Mouse (Mus musculus) hindbrain, embryonic 14.5 days (tissue): ENCODE results near the gene Slc10a7. TPM values are rescaled to one million over a fixed set of nuclear protein-coding genes. Genes with fewer than 3 reads are reported as not detected.

Experiments used
- ATAC-seq: fragments of 200-750 bp; cut with Nextera tagmentation; 2 replicates; pipeline ENCODE4 v1.8.0; 2017; ENCODE audit warnings: moderate number of reproducible peaks, mild to moderate bottlenecking, moderate TSS enrichment, moderate library complexity; ENCODE audit not compliant: low FRiP score
- DNase-seq: peaks from one replicate; pipeline ENCODE4 v3.0.0-alpha.2; 2015; ENCODE audit warnings: low spot score
- H3K27ac ChIP-seq: fragments of 300-500 bp; sonication (generic); 2 replicates; pipeline ENCODE4 v1.5.1; 2014; ENCODE audit warnings: mild to moderate bottlenecking, moderate library complexity
- H3K27me3 ChIP-seq: fragments of 300-500 bp; sonication (generic); 2 replicates; pipeline ENCODE4 v1.6.1; 2014; ENCODE audit warnings: mild to moderate bottlenecking, low read length, mixed read lengths; ENCODE audit not compliant: control insufficient read depth, insufficient read depth
- H3K36me3 ChIP-seq: fragments of 300-500 bp; sonication (generic); replicated peaks from 2 replicates; pipeline ENCODE4 v1.6.1; 2014; ENCODE audit not compliant: control insufficient read depth, insufficient read depth
- H3K4me1 ChIP-seq: fragments of 300-500 bp; sonication (generic); replicated peaks from 2 replicates; pipeline ENCODE4 v1.6.1; 2014; ENCODE audit warnings: antibody characterized with exemption, low read length, mixed read lengths; ENCODE audit not compliant: control insufficient read depth, insufficient read depth
- H3K4me2 ChIP-seq: fragments of 300-500 bp; sonication (generic); replicated peaks from 2 replicates; pipeline ENCODE4 v1.6.1; 2014; ENCODE audit warnings: mild to moderate bottlenecking, moderate library complexity
- H3K4me3 ChIP-seq: fragments of 300-500 bp; sonication (generic); replicated peaks from 2 replicates; pipeline ENCODE4 v1.5.1; 2014; ENCODE audit warnings: mild to moderate bottlenecking, low read length
- H3K9ac ChIP-seq: fragments of 300-500 bp; sonication (generic); 2 replicates; pipeline ENCODE4 v1.6.1; 2014
- H3K9me3 ChIP-seq: fragments of 300-500 bp; sonication (generic); 2 replicates; pipeline ENCODE4 v1.6.1; 2016; ENCODE audit warnings: low read length; ENCODE audit not compliant: control insufficient read depth
- WGBS: fragments of 180-500 bp; shearing (Covaris S2); extraction: QIAGEN DNeasy Blood & Tissue Kit; methylation state at CpG from one replicate; pipeline ENCODE4 v1.1.7; 2014; 5-methylcytosine and 5-hydroxymethylcytosine counted together
- polyA plus RNA-seq: library from polyadenylated mRNA; unstranded; fragments of >200 nt; fragmentation: Nextera tagmentation; extraction: Ambion mirVana; gene quantifications from 2 replicates; pipeline ENCODE4 v1.2.1, GENCODE M21; 2014

The Slc10a7 gene
- polyA plus RNA-seq, 1 experiment from 2014 or later, result 6.4 TPM

- WGBS, result 60% methylated on average over 8 of the region's 8 CpGs
- DNase-seq (no peak), ATAC-seq (no peak)
- H3K9me3 ChIP-seq, result peaks cover 5% of the 10 kb centered on the region; the same call in 1 of the 2 replicates
- no peak overlapping the region for H3K9ac ChIP-seq
- no peaks in the 10 kb centered on the region for H3K27me3 ChIP-seq
- H3K4me3 ChIP-seq, result no peak overlapping the region
- no peaks in the 10 kb centered on the region for H3K36me3 ChIP-seq
- H3K4me1 ChIP-seq, result no peaks in the 10 kb centered on the region
- H3K4me2 ChIP-seq, result no peak overlapping the region
- H3K27ac ChIP-seq, result no peak overlapping the region
Measured at GRCm38 (mm10) chr8:78647000-78647656, 138.0 kb downstream of the Slc10a7 start.

GRCm38 (mm10) chr8:78647846-78648245 lies 138.7 kb downstream of the Slc10a7 start:
- 75% methylated on average over 4 of the region's 4 CpGs for WGBS
- Histone ChIP-seq H3K9me3 (peaks cover 5% of the 10 kb centered on the region; the same call in 1 of the 2 replicates), H3K36me3 (no peaks in the 10 kb centered on the region), H3K9ac (no peak overlapping the region), H3K4me2 (no peak overlapping the region), H3K27ac (no peak overlapping the region), H3K4me1 (no peaks in the 10 kb centered on the region), H3K27me3 (no peaks in the 10 kb centered on the region), H3K4me3 (no peak overlapping the region)
- DNase-seq, result no peak
- ATAC-seq, result no peak

GRCm38 (mm10) chr8:78648918-78649317 lies 139.8 kb downstream of the Slc10a7 start:
- Histone ChIP-seq H3K36me3 (no peaks in the 10 kb centered on the region), H3K4me3 (no peak overlapping the region), H3K9ac (no peak overlapping the region), H3K4me2 (no peak overlapping the region), H3K9me3 (peaks cover 5% of the 10 kb centered on the region; the same call in 1 of the 2 replicates), H3K27ac (no peak overlapping the region), H3K27me3 (no peaks in the 10 kb centered on the region), H3K4me1 (no peaks in the 10 kb centered on the region)
- DNase-seq (peak; percentile 78), ATAC-seq (no peak)
- 52% methylated on average over 7 of the region's 7 CpGs for WGBS

GRCm38 (mm10) chr8:78651670-78652069 lies 142.5 kb downstream of the Slc10a7 start:
- ATAC-seq, result no peak
- H3K27ac ChIP-seq, result no peak overlapping the region
- H3K4me2 ChIP-seq, result no peak overlapping the region
- H3K9me3 ChIP-seq, result no peaks in the 10 kb centered on the region
- H3K4me1 ChIP-seq, result no peaks in the 10 kb centered on the region
- no peak overlapping the region for H3K9ac ChIP-seq
- no peaks in the 10 kb centered on the region for H3K36me3 ChIP-seq
- H3K27me3 ChIP-seq, result no peaks in the 10 kb centered on the region
- no peak overlapping the region for H3K4me3 ChIP-seq
- 80% methylated on average over 3 of the region's 3 CpGs for WGBS
- no peak for DNase-seq

GRCm38 (mm10) chr8:78655351-78656045 lies 146.4 kb downstream of the Slc10a7 start:
- Histone ChIP-seq H3K27ac (no peak overlapping the region), H3K4me1 (no peaks in the 10 kb centered on the region), H3K4me2 (no peak overlapping the region), H3K27me3 (no peaks in the 10 kb centered on the region), H3K4me3 (no peak overlapping the region), H3K9ac (no peak overlapping the region), H3K36me3 (no peaks in the 10 kb centered on the region), H3K9me3 (no peaks in the 10 kb centered on the region)
- 13% methylated on average over 1 of the region's 1 CpGs for WGBS
- no peak for DNase-seq
- ATAC-seq, result no peak

- ATAC-seq, result no peak
- Histone ChIP-seq H3K9ac (no peak overlapping the region), H3K27ac (no peak overlapping the region), H3K4me3 (no peak overlapping the region), H3K9me3 (no peaks in the 10 kb centered on the region), H3K27me3 (no peaks in the 10 kb centered on the region), H3K4me2 (no peak overlapping the region), H3K4me1 (no peaks in the 10 kb centered on the region), H3K36me3 (no peaks in the 10 kb centered on the region)
- WGBS, result 89% methylated on average over 10 of the region's 10 CpGs
- no peak for DNase-seq
Measured at GRCm38 (mm10) chr8:78656700-78657370, 147.7 kb downstream of the Slc10a7 start.

- no peak overlapping the region for H3K4me2 ChIP-seq
- no peak for DNase-seq
- H3K9me3 ChIP-seq, result no peaks in the 10 kb centered on the region
- no peak for ATAC-seq
- no peaks in the 10 kb centered on the region for H3K4me1 ChIP-seq
- H3K27me3 ChIP-seq, result no peaks in the 10 kb centered on the region
- H3K27ac ChIP-seq, result no peak overlapping the region
- H3K4me3 ChIP-seq, result no peak overlapping the region
- no peak overlapping the region for H3K9ac ChIP-seq
- WGBS, result 62% methylated on average over 5 of the region's 5 CpGs
- H3K36me3 ChIP-seq, result no peaks in the 10 kb centered on the region
Measured at GRCm38 (mm10) chr8:78658172-78658571, 149.0 kb downstream of the Slc10a7 start.

- H3K4me3 ChIP-seq, result no peak overlapping the region
- H3K9ac ChIP-seq, result no peak overlapping the region
- no peak for DNase-seq
- no peaks in the 10 kb centered on the region for H3K4me1 ChIP-seq
- H3K27ac ChIP-seq, result no peak overlapping the region
- no peaks in the 10 kb centered on the region for H3K9me3 ChIP-seq
- H3K27me3 ChIP-seq, result no peaks in the 10 kb centered on the region
- no peaks in the 10 kb centered on the region for H3K36me3 ChIP-seq
- H3K4me2 ChIP-seq, result no peak overlapping the region
- ATAC-seq, result no peak
- WGBS, result 93% methylated on average over 3 of the region's 3 CpGs
Measured at GRCm38 (mm10) chr8:78659617-78660187, 150.6 kb downstream of the Slc10a7 start.

- H3K27me3 ChIP-seq, result no peaks in the 10 kb centered on the region
- H3K9ac ChIP-seq, result no peak overlapping the region
- no peak overlapping the region for H3K4me2 ChIP-seq
- H3K36me3 ChIP-seq, result no peaks in the 10 kb centered on the region
- H3K4me3 ChIP-seq, result no peak overlapping the region
- no peak overlapping the region for H3K27ac ChIP-seq
- no peaks in the 10 kb centered on the region for H3K9me3 ChIP-seq
- no peak for ATAC-seq
- H3K4me1 ChIP-seq, result no peaks in the 10 kb centered on the region
- 90% methylated on average over 12 of the region's 12 CpGs for WGBS
- no peak for DNase-seq
Measured at GRCm38 (mm10) chr8:78664306-78664940, 155.3 kb downstream of the Slc10a7 start.
